ENCODE assay signal across 10 mouse cellular contexts in the genomic region with DNA sequence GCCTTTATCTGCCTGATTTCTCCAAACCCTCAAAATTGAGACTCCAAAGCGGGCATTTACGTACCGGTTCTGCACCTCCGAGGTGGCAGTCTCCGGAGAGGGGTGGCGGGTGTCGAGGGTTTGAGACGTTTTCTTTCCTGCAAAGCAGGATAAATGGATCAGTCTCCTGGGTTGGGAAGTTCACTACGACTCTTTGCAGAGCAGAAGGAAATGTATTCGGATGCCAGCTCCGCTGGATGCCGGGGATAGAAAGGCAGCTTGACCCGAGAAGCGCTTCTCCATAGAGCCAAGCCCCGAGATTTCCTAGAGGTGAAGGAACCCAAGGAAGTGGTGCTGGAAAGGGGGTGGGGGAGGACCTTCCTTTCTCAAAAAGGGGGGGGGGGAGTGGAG. TPM values are rescaled to one million over a fixed set of nuclear protein-coding genes. Genes with fewer than 3 reads are reported as not detected.
A peak's percentile ranks its signal among the peaks of the same experiment; 100 is the strongest.
DNase-seq lines count a peak whose midpoint lies in the region; ATAC-seq lines count a peak whose summit lies in the region.
"Had no signal": no experiment of that assay in that cellular context is flagged by ENCODE, and none has a peak within 500 bp of the region (broad histone marks: within the 10 kb centered on the region; RNA-seq: fewer than 3 reads in every experiment).

No protein-coding gene starts in this region.

- H3K9me3 ChIP-seq in heart, embryonic 16.5 days (replicated peaks; ENCODE audit: control insufficient read depth, low read length) = no peaks in the 10 kb centered on the region
- no peaks in the 10 kb centered on the region for H3K9me3 ChIP-seq in forebrain, embryonic 13.5 days (replicated peaks)
- H3K9me3 ChIP-seq in midbrain, embryonic 11.5 days (ENCODE audit: control insufficient read depth, low read length) = no peaks in the 10 kb centered on the region

- peaks cover 8% of the 10 kb centered on the region; the same call in 1 of the 2 replicates for H3K4me1 ChIP-seq in heart, embryonic 16.5 days (ENCODE audit: control insufficient read depth, insufficient read depth, low read length)
- peaks cover 13% of the 10 kb centered on the region; the same call in 1 of the 2 replicates for H3K4me1 ChIP-seq in forebrain, embryonic 13.5 days
- peaks cover 6% of the 10 kb centered on the region; the same call in 1 of the 2 replicates for H3K4me1 ChIP-seq in midbrain, embryonic 11.5 days (ENCODE audit: control insufficient read depth, insufficient read depth, low read length)

- peaks cover 41% of the 10 kb centered on the region for H3K27me3 ChIP-seq in heart, embryonic 16.5 days (ENCODE audit: control insufficient read depth, insufficient read depth, low read length)
- H3K27me3 ChIP-seq in forebrain, embryonic 13.5 days = peaks cover 25% of the 10 kb centered on the region
- peaks cover 16% of the 10 kb centered on the region for H3K27me3 ChIP-seq in midbrain, embryonic 11.5 days (ENCODE audit: control insufficient read depth, insufficient read depth, low read length)

- no peaks in the 10 kb centered on the region for H3K36me3 ChIP-seq in heart, embryonic 16.5 days (ENCODE audit: control insufficient read depth, insufficient read depth)
- no peaks in the 10 kb centered on the region for H3K36me3 ChIP-seq in forebrain, embryonic 13.5 days (ENCODE audit: poor library complexity, severe bottlenecking)
- H3K36me3 ChIP-seq in midbrain, embryonic 11.5 days (ENCODE audit: control insufficient read depth, insufficient read depth, low read length) = no peaks in the 10 kb centered on the region

- no peak overlapping the region for H3K27ac ChIP-seq in heart, embryonic 16.5 days (ENCODE audit: low read length)
- H3K27ac ChIP-seq in forebrain, embryonic 13.5 days = peak overlapping the region; percentile 79
- no peak overlapping the region for H3K27ac ChIP-seq in midbrain, embryonic 11.5 days (ENCODE audit: low read depth, low read length)

- peak overlapping the region; percentile 49 for H3K4me3 ChIP-seq in heart, embryonic 16.5 days (ENCODE audit: low read length)
- peak overlapping the region; percentile 62 for H3K4me3 ChIP-seq in forebrain, embryonic 13.5 days
- peak overlapping the region; percentile 52 for H3K4me3 ChIP-seq in midbrain, embryonic 11.5 days (ENCODE audit: low read depth, low read length)
- H3K4me3 ChIP-seq: myocyte had no signal

- 1% methylated on average over 15 of the region's 15 CpGs for WGBS in heart, embryonic 16.5 days
- WGBS in forebrain, embryonic 13.5 days = 0% methylated on average over 15 of the region's 15 CpGs
- under 1% methylated on average over 15 of the region's 15 CpGs for WGBS in midbrain, embryonic 11.5 days

- no peak overlapping the region for H3K9ac ChIP-seq in heart, embryonic 16.5 days (ENCODE audit: low read length)
- peak overlapping the region; percentile 70 for H3K9ac ChIP-seq in forebrain, embryonic 13.5 days
- H3K9ac ChIP-seq in midbrain, embryonic 11.5 days (ENCODE audit: low read length) = peak overlapping the region; percentile 54

- H3K4me2 ChIP-seq in heart, embryonic 16.5 days (ENCODE audit: low read depth, low read length) = peak overlapping the region; percentile 82
- H3K4me2 ChIP-seq in forebrain, embryonic 13.5 days = peak overlapping the region; percentile 94
- peak overlapping the region; percentile 94 for H3K4me2 ChIP-seq in midbrain, embryonic 11.5 days

- no peak for DNase-seq in heart, postnatal 36 days
- DNase-seq in R1 (ENCODE audit: low read depth, low spot score) = peak; percentile 53
- DNase-seq in midbrain, embryonic 11.5 days (ENCODE audit: low spot score, missing footprints) = peak; percentile 93
- DNase-seq in T-cell, adult 2 months (ENCODE audit: low spot score) = no peak
- DNase-seq in testis, postnatal 10 days (ENCODE audit: low spot score) = no peak
- DNase-seq in cerebellum, adult 9-11 months = no peak

- intact Hi-C loops in heart, postnatal 36 days (cut with DNase I) = no loop called here

- no peak for ATAC-seq in heart, embryonic 16.5 days (replicated peaks; ENCODE audit: extremely low read depth, insufficient read depth, low FRiP score)
- ATAC-seq in forebrain, embryonic 13.5 days = no peak; the same call in 1 of the 2 replicates
- ATAC-seq in midbrain, embryonic 11.5 days (ENCODE audit: low FRiP score) = peak; percentile 55

RNA-seq across cellular contexts. Expression of a gene that starts 0.5 kb away (rescaled TPM):
- under 0.01 TPM in 1 of 2 replicates, not detected in the other for polyA plus RNA-seq in heart, embryonic 16.5 days (2015; fragmentation: Nextera tagmentation; extraction: Ambion mirVana)
- not detected for total RNA-seq in heart, postnatal 36 days (2021)
- 34.9 and 44.5 TPM in 2 replicates for polyA plus RNA-seq in forebrain, embryonic 13.5 days (2015; fragmentation: Nextera tagmentation; extraction: Ambion mirVana)
- 1.2 and 1.8 TPM in 2 replicates for polyA plus RNA-seq in midbrain, embryonic 11.5 days (2014; fragmentation: Nextera tagmentation; extraction: Ambion mirVana)
- total RNA-seq: MEL had no signal
- polyA plus RNA-seq: myocyte had no signal

Comparison
In these comparisons a context has a peak if more than half of its experiments do, and no peak if none do; other contexts are left out.
1. DNase-seq: peak in R1 (single experiment) and midbrain, embryonic 11.5 days (single experiment); none in heart, postnatal 36 days (0 of 2), T-cell, adult 2 months (single experiment), testis, postnatal 10 days (single experiment) and cerebellum, adult 9-11 months (single experiment).
2. RNA of a gene that starts 0.5 kb away (polyA plus RNA-seq): 34.9 to 44.5 TPM in forebrain, embryonic 13.5 days; 1.2 to 1.8 TPM in midbrain, embryonic 11.5 days and under 0.01 TPM in heart, embryonic 16.5 days; every median in the first group is over 10 times any median in the second.
3. Peak in every context shown above with its lines, with median percentiles within 50 percentile points of each other: H3K4me2 ChIP-seq and H3K4me3 ChIP-seq.